Mouse (Mus musculus) heart, adult 8-10 months (tissue): ENCODE data around the gene Ces2a. TPM values are rescaled to one million over a fixed set of nuclear protein-coding genes. Genes with fewer than 3 reads are reported as not detected.

Experiments used
- DNase-seq: peaks from one replicate; pipeline ENCODE4 v3.0.0; 2022; ENCODE audit warnings: low spot score
- microRNA-seq: library from miRNA; unstranded; fragments of <30 nt; microRNA quantifications from one replicate; pipeline ENCODE4 v1.2.0, GENCODE M21; 2022
- total RNA-seq, 4 experiments: library from RNA; stranded (reverse); gene quantifications; 2 replicates each; pipeline ENCODE4 v1.2.4; 2022

Gene Ces2a
- not detected for total RNA-seq

GRCm38 (mm10) chr8:104733753-104734152 is at the start of gene Ces2a:
TSS of gene Ces2a (plus strand) at chr8:104734003.
- DNase-seq = no peak

- no peak for DNase-seq
Observed at GRCm38 (mm10) chr8:104688433-104688832, 45.4 kb upstream of the Ces2a start.

- no peak for DNase-seq
Observed at GRCm38 (mm10) chr8:104698556-104698955, 35.2 kb upstream of the Ces2a start.

- DNase-seq = no peak
Observed at GRCm38 (mm10) chr8:104701900-104702299, 31.9 kb upstream of the Ces2a start.

- no peak for DNase-seq
Observed at GRCm38 (mm10) chr8:104721166-104721565, 12.6 kb upstream of the Ces2a start.

- DNase-seq = no peak
Observed at GRCm38 (mm10) chr8:104731451-104731850, 2.4 kb upstream of the Ces2a start.

GRCm38 (mm10) chr8:104731969-104732368 is 1.8 kb upstream of the Ces2a start:
- no peak for DNase-seq

GRCm38 (mm10) chr8:104742039-104742438 is 8.2 kb downstream of the Ces2a start:
- DNase-seq = no peak

GRCm38 (mm10) chr8:104743410-104743809 is 9.6 kb downstream of the Ces2a start:
- DNase-seq = no peak

GRCm38 (mm10) chr8:104752818-104753217 is 19.0 kb downstream of the Ces2a start:
- no peak for DNase-seq

GRCm38 (mm10) chr8:104757621-104758020 is 23.8 kb downstream of the Ces2a start:
- no peak for DNase-seq

- DNase-seq = no peak
Observed at GRCm38 (mm10) chr8:104758209-104758608, 24.4 kb downstream of the Ces2a start.

GRCm38 (mm10) chr8:104761126-104761525 is 27.3 kb downstream of the Ces2a start:
- DNase-seq = no peak

- no peak for DNase-seq
Observed at GRCm38 (mm10) chr8:104766485-104766884, 32.7 kb downstream of the Ces2a start.

GRCm38 (mm10) chr8:104770365-104770764 is 36.6 kb downstream of the Ces2a start:
- DNase-seq = no peak

- no peak for DNase-seq
Observed at GRCm38 (mm10) chr8:104787049-104787448, 53.2 kb downstream of the Ces2a start.

- DNase-seq = no peak
Observed at GRCm38 (mm10) chr8:104788929-104789328, 55.1 kb downstream of the Ces2a start.

GRCm38 (mm10) chr8:104789886-104790680 is 56.3 kb downstream of the Ces2a start:
- DNase-seq = peak; percentile 40

Small RNAs within 50 kb of the gene (microRNA-seq; reads per million reads assigned to microRNA genes)
- gene Gm44328 = not detected

Other genes starting within 250 kb of the Ces2a start
- not detected for gene Terb1, start 224.1 kb upstream of the Ces2a start, total RNA-seq
- 10 to 100 TPM; 28.5 to 32.0 (median 29.9) TPM for gene Nae1, start 199.4 kb upstream of the Ces2a start, total RNA-seq
- 1 to 10 TPM; 2.6 to 4.4 (median 3.2) TPM for gene Car7, start 199.3 kb upstream of the Ces2a start, total RNA-seq
- 10 to 100 TPM; 24.1 to 44.1 (median 34.9) TPM for gene Pdp2, start 142.6 kb upstream of the Ces2a start, total RNA-seq
- gene Cdh16, start 109.6 kb upstream of the Ces2a start, total RNA-seq = 1 to 10 TPM; 3.7 to 8.2 (median 6.5) TPM
- 100 to 1,000 TPM; 215 to 381 (median 317) TPM for gene Rrad, start 102.7 kb upstream of the Ces2a start, total RNA-seq
- gene Ciao2b, start 92.0 kb upstream of the Ces2a start, total RNA-seq = 10 to 100 TPM; 65.5 to 84.7 (median 73.7) TPM
- under 1 TPM; 0.40 to 0.62 (median 0.51) TPM for gene Ces2b, start 97.6 kb downstream of the Ces2a start, total RNA-seq
- not detected for gene Ces2c, start 113.1 kb downstream of the Ces2a start, total RNA-seq
- gene Ces2e, start 192.3 kb downstream of the Ces2a start, total RNA-seq = 1 to 10 TPM; 1.5 to 2.1 (median 1.8) TPM
- not detected for gene Ces2f, start 213.4 kb downstream of the Ces2a start, total RNA-seq
- gene Ces2g, start 227.7 kb downstream of the Ces2a start, total RNA-seq = 1 to 10 TPM; 3.5 to 4.4 (median 3.9) TPM